8 mouse cellular contexts compared by ENCODE assay signal in genomic region chr7:130605111-130605510, GRCm38 (mm10). TPM values are rescaled to one million over a fixed set of nuclear protein-coding genes. Genes with fewer than 3 reads are reported as not detected.
DNase-seq lines count a peak whose midpoint lies in the region; ATAC-seq and TF ChIP-seq lines count a peak whose summit lies in the region.
"Had no signal": no experiment of that assay in that cellular context is flagged by ENCODE, and none has a peak within 500 bp of the region (broad histone marks: within the 10 kb centered on the region; RNA-seq: fewer than 3 reads in every experiment).

No protein-coding gene starts in this region.

- peak; percentile 63 for DNase-seq in kidney, postnatal 0 days (ENCODE audit: low spot score)
- DNase-seq in MEL-GATA-1-ER (ENCODE audit: extremely low read depth, low read depth), result peak; percentile 16
- peak; percentile 50 for DNase-seq in embryonic facial prominence, embryonic 14.5 days (ENCODE audit: low spot score)
- peak; percentile 64 for DNase-seq in retina, postnatal 1 day
- DNase-seq in gastrocnemius, postnatal 14 days, result no peak

- no peak overlapping the region for H3K4me2 ChIP-seq in kidney, postnatal 0 days (ENCODE audit: low read length)
- no peak overlapping the region for H3K4me2 ChIP-seq in kidney, embryonic 15.5 days
- no peak overlapping the region for H3K4me2 ChIP-seq in embryonic facial prominence, embryonic 14.5 days (ENCODE audit: low read depth, low read length)
- H3K4me2 ChIP-seq in hindbrain, embryonic 12.5 days (replicated peaks), result no peak overlapping the region

- WGBS in kidney, postnatal 0 days, result 37% methylated on average over 6 of the region's 6 CpGs
- 28% methylated on average over 6 of the region's 6 CpGs for WGBS in kidney, embryonic 15.5 days
- WGBS in embryonic facial prominence, embryonic 14.5 days, result 17% methylated on average over 6 of the region's 6 CpGs
- whole genome bisulfite sequencing in hindbrain, embryonic 12.5 days, result 19% methylated on average over 6 of the region's 6 CpGs

- no peak overlapping the region for H3K4me3 ChIP-seq in kidney, postnatal 0 days (replicated peaks; ENCODE audit: low read depth, low read length)
- no peak overlapping the region for H3K4me3 ChIP-seq in kidney, embryonic 15.5 days (replicated peaks)
- no peak overlapping the region for H3K4me3 ChIP-seq in embryonic facial prominence, embryonic 14.5 days (ENCODE audit: low read depth, low read length)
- no peak overlapping the region for H3K4me3 ChIP-seq in hindbrain, embryonic 12.5 days
- H3K4me3 ChIP-seq: megakaryocyte, embryonic 14.5 days had no signal

- no peaks in the 10 kb centered on the region for H3K36me3 ChIP-seq in kidney, postnatal 0 days (ENCODE audit: insufficient read depth, low read length)
- no peaks in the 10 kb centered on the region for H3K36me3 ChIP-seq in kidney, embryonic 15.5 days
- H3K36me3 ChIP-seq in embryonic facial prominence, embryonic 14.5 days (ENCODE audit: control insufficient read depth, insufficient read depth, low read length), result no peaks in the 10 kb centered on the region
- no peaks in the 10 kb centered on the region for H3K36me3 ChIP-seq in hindbrain, embryonic 12.5 days

- ATAC-seq in kidney, postnatal 0 days (replicated peaks; ENCODE audit: low FRiP score, low read depth), result no peak
- ATAC-seq in kidney, embryonic 15.5 days (replicated peaks; ENCODE audit: low FRiP score), result no peak
- ATAC-seq in embryonic facial prominence, embryonic 14.5 days (ENCODE audit: low read depth), result no peak
- no peak for ATAC-seq in hindbrain, embryonic 12.5 days (ENCODE audit: low FRiP score)

- H3K4me1 ChIP-seq in kidney, postnatal 0 days (replicated peaks; ENCODE audit: insufficient read depth, low read length), result no peaks in the 10 kb centered on the region
- H3K4me1 ChIP-seq in kidney, embryonic 15.5 days, result peaks cover 4% of the 10 kb centered on the region; the same call in 1 of the 2 replicates
- no peaks in the 10 kb centered on the region for H3K4me1 ChIP-seq in embryonic facial prominence, embryonic 14.5 days (ENCODE audit: control insufficient read depth, insufficient read depth, low read length)
- no peaks in the 10 kb centered on the region for H3K4me1 ChIP-seq in hindbrain, embryonic 12.5 days
- H3K4me1 ChIP-seq: megakaryocyte, embryonic 14.5 days had no signal

- H3K27ac ChIP-seq in kidney, postnatal 0 days, result no peak overlapping the region
- no peak overlapping the region for H3K27ac ChIP-seq in kidney, embryonic 15.5 days
- H3K27ac ChIP-seq in embryonic facial prominence, embryonic 14.5 days (replicated peaks; ENCODE audit: low read depth, low read length), result no peak overlapping the region
- no peak overlapping the region for H3K27ac ChIP-seq in hindbrain, embryonic 12.5 days

- intact Hi-C loops in gastrocnemius, postnatal 14 days (cut with DNase I; ENCODE audit: low total_unique reads), result no loop called here

- peak; percentile 78 for TF ChIP-seq CTCF in kidney, postnatal 0 days (IDR thresholded peaks at IDR 0.05; ENCODE audit: low read depth)

- H3K27me3 ChIP-seq in kidney, postnatal 0 days (ENCODE audit: insufficient read depth, low read length), result no peaks in the 10 kb centered on the region
- 0 out of 2 replicates have a peak, but pooled peaks cover 5% of the 10 kb centered on the region for H3K27me3 ChIP-seq in kidney, embryonic 15.5 days
- H3K27me3 ChIP-seq in embryonic facial prominence, embryonic 14.5 days (replicated peaks; ENCODE audit: control insufficient read depth, insufficient read depth, low read length), result no peaks in the 10 kb centered on the region
- no peaks in the 10 kb centered on the region for H3K27me3 ChIP-seq in hindbrain, embryonic 12.5 days

- H3K9ac ChIP-seq in kidney, postnatal 0 days (ENCODE audit: low read depth, low read length), result no peak overlapping the region
- H3K9ac ChIP-seq in kidney, embryonic 15.5 days, result no peak overlapping the region
- no peak overlapping the region for H3K9ac ChIP-seq in embryonic facial prominence, embryonic 14.5 days (ENCODE audit: low read depth, low read length)
- no peak overlapping the region for H3K9ac ChIP-seq in hindbrain, embryonic 12.5 days

- no peaks in the 10 kb centered on the region for H3K9me3 ChIP-seq in kidney, postnatal 0 days (replicated peaks; ENCODE audit: low read length)
- no peaks in the 10 kb centered on the region for H3K9me3 ChIP-seq in kidney, embryonic 15.5 days (replicated peaks)
- H3K9me3 ChIP-seq in embryonic facial prominence, embryonic 14.5 days (ENCODE audit: control insufficient read depth, low read length), result no peaks in the 10 kb centered on the region
- H3K9me3 ChIP-seq in hindbrain, embryonic 12.5 days (replicated peaks), result no peaks in the 10 kb centered on the region
- H3K9me3 ChIP-seq: megakaryocyte, embryonic 14.5 days had no signal

RNA-seq across cellular contexts. Expression of gene Tacc2, which starts 27.9 kb away (rescaled TPM):
- polyA plus RNA-seq in kidney, postnatal 0 days (2015; fragmentation: Nextera tagmentation; extraction: Ambion mirVana), result 27.5 and 29.5 TPM in 2 replicates
- 31.4 and 35.9 TPM in 2 replicates for polyA plus RNA-seq in kidney, embryonic 15.5 days (2015; fragmentation: Nextera tagmentation; extraction: Ambion mirVana)
- 42.2 and 44.4 TPM in 2 replicates for polyA plus RNA-seq in embryonic facial prominence, embryonic 14.5 days (2014; fragmentation: Nextera tagmentation; extraction: Ambion mirVana)
- 100 to 1,000 TPM; 227 to 381 TPM for total RNA-seq in gastrocnemius, postnatal 14 days (2021)
- 69.4 and 75.5 TPM in 2 replicates for polyA plus RNA-seq in hindbrain, embryonic 12.5 days (2016; fragmentation: Nextera tagmentation; extraction: Ambion mirVana)

RNA-seq across cellular contexts. Expression of gene Nsmce4a, which starts 32.2 kb away (rescaled TPM):
- 163 and 179 TPM in 2 replicates for polyA plus RNA-seq in kidney, postnatal 0 days (2015; fragmentation: Nextera tagmentation; extraction: Ambion mirVana)
- polyA plus RNA-seq in kidney, embryonic 15.5 days (2015; fragmentation: Nextera tagmentation; extraction: Ambion mirVana), result 170 TPM in 2 replicates
- 142 and 159 TPM in 2 replicates for polyA plus RNA-seq in embryonic facial prominence, embryonic 14.5 days (2014; fragmentation: Nextera tagmentation; extraction: Ambion mirVana)
- 10 to 100 TPM; 30.3 to 30.6 TPM for total RNA-seq in gastrocnemius, postnatal 14 days (2021)
- polyA plus RNA-seq in hindbrain, embryonic 12.5 days (2016; fragmentation: Nextera tagmentation; extraction: Ambion mirVana), result 132 and 145 TPM in 2 replicates
